Mouse (Mus musculus) bone marrow macrophage, adult 2 months (primary cell): ENCODE data around the gene Zfp385b. TPM values are rescaled to one million over a fixed set of nuclear protein-coding genes. Genes with fewer than 3 reads are reported as not detected.

Source experiments
- H3K27ac ChIP-seq: 2 replicates; pipeline ENCODE4 v1.5.1; 2012; ENCODE audit warnings: low read depth, low read length; ENCODE audit not compliant: insufficient read depth
- H3K4me1 ChIP-seq: 2 replicates; pipeline ENCODE4 v1.6.1; 2012; ENCODE audit warnings: low read length; ENCODE audit not compliant: control insufficient read depth, insufficient read depth
- H3K4me3 ChIP-seq: 2 replicates; pipeline ENCODE4 v1.5.1; 2012; ENCODE audit warnings: mild to moderate bottlenecking, low read length, moderate library complexity; ENCODE audit not compliant: insufficient read depth
- CTCF ChIP-seq: IDR thresholded peaks from 2 replicates; pipeline ENCODE4 v1.5.1; 2012; ENCODE audit warnings: low read depth, mild to moderate bottlenecking, low read length, moderate library complexity
- POLR2A ChIP-seq: IDR thresholded peaks from 2 replicates; pipeline ENCODE4 v1.6.1; 2012; ENCODE audit warnings: mild to moderate bottlenecking, low read depth, low read length, borderline replicate concordance
- polyA plus RNA-seq: library from polyadenylated mRNA; stranded (reverse); fragments of >200 nt; gene quantifications from 2 replicates; pipeline ENCODE4 v1.2.4, GENCODE M21; 2012; ENCODE audit not compliant: missing spikeins, insufficient read depth, insufficient read length

The Zfp385b gene
- polyA plus RNA-seq, 1 experiment: not detected

GRCm38 (mm10) chr2:77567528-77568435, 251.7 kb downstream of the Zfp385b start:
- H3K4me1 ChIP-seq: no peaks in the 10 kb centered on the region
- H3K4me3 ChIP-seq: no peak overlapping the region
- no peak overlapping the region for H3K27ac ChIP-seq
- TF ChIP-seq CTCF (no peak), POLR2A (no peak)

GRCm38 (mm10) chr2:77563706-77564105, 255.7 kb downstream of the Zfp385b start:
- Histone ChIP-seq H3K4me3 (no peak overlapping the region), H3K4me1 (no peaks in the 10 kb centered on the region), H3K27ac (no peak overlapping the region)
- TF ChIP-seq CTCF: no peak
- TF ChIP-seq POLR2A: no peak

- TF ChIP-seq CTCF (no peak), POLR2A (no peak)
- Histone ChIP-seq H3K27ac (no peak overlapping the region), H3K4me1 (no peaks in the 10 kb centered on the region), H3K4me3 (no peak overlapping the region)
Measured at GRCm38 (mm10) chr2:77561941-77562340, 257.5 kb downstream of the Zfp385b start.

DNA sequence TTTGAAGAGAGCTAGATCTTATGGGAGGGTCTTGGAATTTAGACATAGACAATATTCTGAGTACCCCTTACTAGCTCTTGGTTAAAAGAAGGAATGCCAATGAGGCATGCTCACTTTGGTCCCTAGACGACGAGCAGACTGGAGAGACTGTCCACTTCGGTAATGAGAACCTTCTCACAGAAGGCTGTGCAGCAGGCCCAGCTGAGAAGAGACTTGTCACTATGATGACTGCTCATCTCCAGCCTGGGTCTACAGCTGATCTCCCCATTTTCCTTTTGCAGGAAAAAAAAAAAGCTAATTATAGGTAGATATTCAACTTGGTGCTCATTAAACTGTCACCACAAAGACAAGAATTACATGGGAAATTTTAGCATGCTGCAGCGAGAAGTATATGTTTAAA, 262.5 kb downstream of the Zfp385b start:
- no peak overlapping the region for H3K4me3 ChIP-seq
- no peaks in the 10 kb centered on the region for H3K4me1 ChIP-seq
- TF ChIP-seq POLR2A (no peak), CTCF (no peak)
- H3K27ac ChIP-seq: no peak overlapping the region

GRCm38 (mm10) chr2:77555980-77556379, 263.5 kb downstream of the Zfp385b start:
- no peak for TF ChIP-seq POLR2A
- no peak for TF ChIP-seq CTCF
- no peaks in the 10 kb centered on the region for H3K4me1 ChIP-seq
- H3K4me3 ChIP-seq: no peak overlapping the region

DNA sequence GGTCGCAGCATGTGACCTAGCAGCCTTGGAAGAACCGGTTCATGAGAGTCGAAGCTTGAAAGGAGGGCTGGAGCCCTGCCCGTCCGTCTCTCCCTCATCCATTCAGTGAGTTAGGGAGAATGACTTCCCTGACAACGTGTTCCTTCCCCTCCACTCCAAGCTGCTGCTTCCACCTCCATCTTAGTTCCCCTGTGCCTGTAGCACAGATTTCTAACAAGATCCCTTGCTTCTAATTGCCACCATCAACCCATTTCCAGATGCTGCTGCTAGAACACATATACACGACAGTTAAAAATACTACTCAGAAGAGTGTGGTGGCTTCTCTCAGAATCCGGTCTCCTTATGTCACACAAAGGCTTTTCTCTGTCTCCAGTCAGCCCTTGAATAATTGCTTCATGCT, 266.8 kb downstream of the Zfp385b start:
- Histone ChIP-seq H3K4me3 (no peak overlapping the region), H3K4me1 (no peaks in the 10 kb centered on the region), H3K27ac (no peak overlapping the region)
- TF ChIP-seq CTCF (no peak), POLR2A (no peak)

More at GRCm38 (mm10) chr2:77555980-77556379, 263.5 kb downstream of the Zfp385b start:
- H3K27ac ChIP-seq: no peak overlapping the region

- Histone ChIP-seq H3K4me1 (no peaks in the 10 kb centered on the region), H3K27ac (no peak overlapping the region), H3K4me3 (no peak overlapping the region)
- TF ChIP-seq CTCF: no peak
- TF ChIP-seq POLR2A: no peak
Measured at GRCm38 (mm10) chr2:77543388-77543787, 276.1 kb downstream of the Zfp385b start.

GRCm38 (mm10) chr2:77542605-77543004, 276.8 kb downstream of the Zfp385b start:
- Histone ChIP-seq H3K4me3 (no peak overlapping the region), H3K4me1 (no peaks in the 10 kb centered on the region), H3K27ac (no peak overlapping the region)
- no peak for TF ChIP-seq CTCF
- TF ChIP-seq POLR2A: no peak

- Histone ChIP-seq H3K4me3 (no peak overlapping the region), H3K4me1 (no peaks in the 10 kb centered on the region), H3K27ac (no peak overlapping the region)
- TF ChIP-seq POLR2A (no peak), CTCF (no peak)
Measured at GRCm38 (mm10) chr2:77541681-77542080, 277.8 kb downstream of the Zfp385b start.

GRCm38 (mm10) chr2:77540860-77541259, 278.6 kb downstream of the Zfp385b start:
- H3K27ac ChIP-seq: no peak overlapping the region
- TF ChIP-seq POLR2A (no peak), CTCF (no peak)
- no peak overlapping the region for H3K4me3 ChIP-seq

DNA sequence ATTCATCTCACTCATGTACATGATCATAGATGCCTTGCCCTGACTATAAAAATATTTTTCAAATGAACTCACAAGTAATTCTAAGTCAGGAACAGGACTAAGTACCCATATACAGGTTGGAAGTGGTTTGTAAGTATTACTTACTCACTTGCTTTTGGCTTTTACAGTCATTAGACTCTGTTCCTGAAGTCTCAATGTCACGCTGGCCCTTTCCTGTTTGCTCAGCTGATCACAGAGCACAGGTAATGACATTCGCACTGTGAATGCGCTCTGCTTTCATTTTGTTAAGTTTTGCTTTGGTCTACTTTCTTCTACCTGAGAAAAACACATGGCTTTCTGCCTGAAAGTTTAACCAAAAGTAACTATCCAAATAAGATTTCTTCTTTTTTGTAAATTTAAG, 282.9 kb downstream of the Zfp385b start:
- no peak overlapping the region for H3K4me3 ChIP-seq
- no peak for TF ChIP-seq POLR2A
- TF ChIP-seq CTCF: no peak
- H3K27ac ChIP-seq: no peak overlapping the region
- no peaks in the 10 kb centered on the region for H3K4me1 ChIP-seq

More at GRCm38 (mm10) chr2:77540860-77541259, 278.6 kb downstream of the Zfp385b start:
- no peaks in the 10 kb centered on the region for H3K4me1 ChIP-seq
